ENCODE assay signal across 16 mouse cellular contexts in genomic region chr8:118683386-118683785, GRCm38 (mm10).
"Had no signal": no experiment of that assay in that cellular context is flagged by ENCODE, and none has a peak within 500 bp of the region (broad histone marks: within the 10 kb centered on the region; RNA-seq: fewer than 3 reads in every experiment).

No protein-coding gene starts in this region.

- H3K36me3 ChIP-seq: limb, embryonic 12.5 days; liver, embryonic 13.5 days; midbrain, embryonic 12.5 days; neural tube, embryonic 13.5 days had no signal

- H3K4me1 ChIP-seq: limb, embryonic 12.5 days; liver, embryonic 13.5 days; megakaryocyte, embryonic 14.5 days; midbrain, embryonic 12.5 days had no signal

- DNase-seq: kidney, postnatal 10 days; kidney, postnatal 4 days; liver; liver, embryonic 13.5 days; liver, postnatal 0 days; lung, postnatal 10 days; right cerebral cortex, adult 18-20 months; right cerebral cortex, postnatal 25 days; thymus, postnatal 36 days had no signal

- ATAC-seq: liver, postnatal 0 days; midbrain, embryonic 16.5 days had no signal

- H3K9ac ChIP-seq: limb, embryonic 12.5 days; liver, embryonic 13.5 days; liver, postnatal 0 days; midbrain, embryonic 12.5 days; neural tube, embryonic 13.5 days had no signal

- H3K4me2 ChIP-seq: limb, embryonic 12.5 days; liver, embryonic 13.5 days; midbrain, embryonic 12.5 days; neural tube, embryonic 13.5 days had no signal

- H3K27me3 ChIP-seq: limb, embryonic 12.5 days; liver, embryonic 13.5 days; megakaryocyte, embryonic 14.5 days; midbrain, embryonic 12.5 days; neural tube, embryonic 13.5 days had no signal

- H3K27ac ChIP-seq: layer of hippocampus, adult 2 months; limb, embryonic 12.5 days; liver, embryonic 13.5 days; macrophage; midbrain, embryonic 12.5 days; neural tube, embryonic 13.5 days had no signal

- H3K4me3 ChIP-seq: layer of hippocampus, adult 2 months; limb, embryonic 12.5 days; liver, embryonic 13.5 days; megakaryocyte, embryonic 14.5 days; midbrain, embryonic 12.5 days; neural tube, embryonic 13.5 days had no signal

- H3K9me3 ChIP-seq: limb, embryonic 12.5 days; midbrain, embryonic 12.5 days; neural tube, embryonic 13.5 days had no signal
